Mouse (Mus musculus) limb, embryonic 13.5 days (tissue): ENCODE data around the gene Mylk4. TPM values are rescaled to one million over a fixed set of nuclear protein-coding genes. Genes with fewer than 3 reads are reported as not detected.

Experiments used
- ATAC-seq: fragments of 200-750 bp; cut with Nextera tagmentation; 2 replicates; pipeline ENCODE4 v1.8.0; 2017; ENCODE audit warnings: low read depth, moderate number of reproducible peaks, moderate TSS enrichment; ENCODE audit not compliant: low FRiP score
- H3K27ac ChIP-seq: fragments of 300-500 bp; sonication (generic); 2 replicates; pipeline ENCODE4 v1.5.1; 2015; ENCODE audit warnings: inconsistent platforms, mild to moderate bottlenecking, moderate library complexity
- H3K27me3 ChIP-seq: fragments of 300-500 bp; sonication (generic); 2 replicates; pipeline ENCODE4 v1.6.1; 2015; ENCODE audit warnings: mild to moderate bottlenecking, inconsistent platforms
- H3K36me3 ChIP-seq: fragments of 300-500 bp; sonication (generic); 2 replicates; pipeline ENCODE4 v1.6.1; 2015; ENCODE audit warnings: inconsistent platforms, mild to moderate bottlenecking, moderate library complexity
- H3K4me1 ChIP-seq: fragments of 300-500 bp; sonication (generic); 2 replicates; pipeline ENCODE4 v1.6.1; 2015; ENCODE audit warnings: inconsistent platforms
- H3K4me2 ChIP-seq: fragments of 300-500 bp; sonication (generic); replicated peaks from 2 replicates; pipeline ENCODE4 v1.6.1; 2015; ENCODE audit warnings: inconsistent platforms, mild to moderate bottlenecking, moderate library complexity
- H3K4me3 ChIP-seq: fragments of 300-500 bp; sonication (generic); 2 replicates; pipeline ENCODE4 v1.5.1; 2015; ENCODE audit warnings: moderate library complexity, mild to moderate bottlenecking, inconsistent platforms
- H3K9ac ChIP-seq: fragments of 300-500 bp; sonication (generic); 2 replicates; pipeline ENCODE4 v1.6.1; 2015; ENCODE audit warnings: mild to moderate bottlenecking, inconsistent platforms
- H3K9me3 ChIP-seq: fragments of 300-500 bp; sonication (generic); 2 replicates; pipeline ENCODE4 v1.6.1; 2016; ENCODE audit warnings: inconsistent platforms
- WGBS: fragments of 180-500 bp; shearing (Covaris S2); methylation state at CpG from one replicate; pipeline ENCODE4 v1.1.7; 2015; 5-methylcytosine and 5-hydroxymethylcytosine counted together
- polyA plus RNA-seq: library from polyadenylated mRNA; unstranded; fragments of >200 nt; fragmentation: Nextera tagmentation; extraction: Ambion mirVana; gene quantifications from 2 replicates; pipeline ENCODE4 v1.2.1, GENCODE M21; 2015

The Mylk4 gene
- polyA plus RNA-seq, 1 experiment from 2014 or later = 4.7 TPM

GRCm38 (mm10) chr13:32819241-32819640 is 35.5 kb upstream of the Mylk4 start:
- no peak overlapping the region for H3K9ac ChIP-seq
- H3K4me1 ChIP-seq = no peaks in the 10 kb centered on the region
- H3K36me3 ChIP-seq = peaks cover 77% of the 10 kb centered on the region
- no peak for ATAC-seq
- no peak overlapping the region for H3K27ac ChIP-seq
- H3K9me3 ChIP-seq = no peaks in the 10 kb centered on the region
- H3K27me3 ChIP-seq = no peaks in the 10 kb centered on the region
- no peak overlapping the region for H3K4me3 ChIP-seq
- H3K4me2 ChIP-seq = no peak overlapping the region
- WGBS = 93% methylated on average over 3 of the region's 3 CpGs

- Histone ChIP-seq H3K9me3 (no peaks in the 10 kb centered on the region), H3K9ac (no peak overlapping the region), H3K27me3 (no peaks in the 10 kb centered on the region), H3K4me1 (peaks cover 25% of the 10 kb centered on the region), H3K36me3 (peaks cover 54% of the 10 kb centered on the region), H3K4me3 (no peak overlapping the region), H3K4me2 (no peak overlapping the region), H3K27ac (no peak overlapping the region)
- ATAC-seq = no peak
- 90% methylated on average over 3 of the region's 3 CpGs for WGBS
Observed at GRCm38 (mm10) chr13:32807624-32808023, 23.9 kb upstream of the Mylk4 start.

- no peaks in the 10 kb centered on the region for H3K9me3 ChIP-seq
- 84% methylated on average over 7 of the region's 7 CpGs for WGBS
- no peaks in the 10 kb centered on the region for H3K27me3 ChIP-seq
- no peak overlapping the region for H3K4me2 ChIP-seq
- ATAC-seq = no peak
- H3K9ac ChIP-seq = no peak overlapping the region
- H3K36me3 ChIP-seq = peaks cover 50% of the 10 kb centered on the region
- H3K4me1 ChIP-seq = peaks cover 25% of the 10 kb centered on the region
- H3K27ac ChIP-seq = no peak overlapping the region
- H3K4me3 ChIP-seq = no peak overlapping the region
Observed at GRCm38 (mm10) chr13:32806820-32807219, 23.1 kb upstream of the Mylk4 start.

- ATAC-seq = no peak
- peaks cover 25% of the 10 kb centered on the region for H3K4me1 ChIP-seq
- H3K4me3 ChIP-seq = peak overlapping the region; percentile 92
- 0 out of 2 replicates have a peak overlapping the region, but pooled peaks have one; percentile 84 for H3K9ac ChIP-seq
- peaks cover 31% of the 10 kb centered on the region for H3K36me3 ChIP-seq
- WGBS = 63% methylated on average over 4 of the region's 4 CpGs
- H3K9me3 ChIP-seq = no peaks in the 10 kb centered on the region
- peak overlapping the region; percentile 73 for H3K4me2 ChIP-seq
- no peak overlapping the region for H3K27ac ChIP-seq
- H3K27me3 ChIP-seq = no peaks in the 10 kb centered on the region
Observed at GRCm38 (mm10) chr13:32803701-32804345, 20.1 kb upstream of the Mylk4 start.

DNA sequence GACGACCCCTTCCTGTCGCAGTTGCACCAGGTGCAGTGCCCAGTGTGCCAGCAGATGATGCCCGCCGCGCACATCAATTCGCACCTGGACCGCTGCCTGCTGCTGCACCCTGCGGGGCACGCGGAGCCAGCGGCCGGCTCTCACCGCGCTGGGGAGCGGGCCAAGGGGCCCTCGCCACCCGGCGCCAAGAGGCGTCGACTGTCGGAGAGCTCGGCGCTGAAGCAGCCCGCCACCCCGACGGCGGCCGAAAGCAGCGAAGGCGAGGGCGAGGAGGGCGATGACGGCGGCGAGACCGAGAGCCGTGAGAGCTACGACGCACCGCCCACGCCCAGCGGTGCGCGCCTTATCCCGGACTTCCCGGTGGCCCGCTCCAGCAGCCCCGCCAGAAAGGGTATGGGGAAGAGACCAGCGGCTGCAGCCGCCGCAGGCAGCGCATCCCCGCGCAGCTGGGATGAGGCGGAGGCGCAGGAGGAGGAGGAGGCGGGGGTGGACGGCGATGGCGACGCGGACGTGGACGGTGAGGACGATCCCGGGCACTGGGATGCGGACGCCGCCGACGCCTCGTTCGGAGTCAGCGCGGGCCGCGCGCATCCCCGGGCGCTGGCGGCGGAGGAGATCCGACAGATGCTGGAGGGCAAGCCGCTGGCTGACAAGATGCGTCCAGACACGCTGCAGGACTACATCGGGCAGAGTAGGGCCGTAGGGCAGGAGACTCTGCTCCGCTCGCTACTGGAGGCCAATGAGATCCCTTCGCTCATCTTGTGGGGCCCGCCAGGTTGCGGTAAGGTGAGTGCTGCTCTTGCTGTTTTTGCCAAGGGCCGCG is 18.7 kb upstream of the Mylk4 start, which contains the start of gene D930007J09Rik:
TSS of gene D930007J09Rik (minus strand) at position 591 of the 823 bp plus-strand sequence.
- WGBS = under 1% methylated on average over 95 of the region's 95 CpGs
- Histone ChIP-seq H3K27ac (peak within 1 kb of the TSS; percentile 73), H3K36me3 (peaks cover 19% of the 10 kb centered on the region), H3K4me1 (peaks cover 28% of the 10 kb centered on the region), H3K27me3 (no peaks in the 10 kb centered on the region), H3K9me3 (no peaks in the 10 kb centered on the region), H3K4me2 (peak within 1 kb of the TSS; percentile 73), H3K9ac (peak within 1 kb of the TSS; percentile 84), H3K4me3 (peak within 1 kb of the TSS; percentile 92)
- peak; percentile 29 for ATAC-seq

GRCm38 (mm10) chr13:32801693-32802221 is 18.0 kb upstream of the Mylk4 start, which contains the start of gene Wrnip1:
Gene Wrnip1, plus strand, starts transcription at chr13:32802038.
- Histone ChIP-seq H3K27ac (peak within 1 kb of the TSS; percentile 73), H3K9me3 (no peaks in the 10 kb centered on the region), H3K4me2 (peak within 1 kb of the TSS; percentile 73), H3K4me3 (peak within 1 kb of the TSS; percentile 92), H3K9ac (peak within 1 kb of the TSS; percentile 84), H3K27me3 (no peaks in the 10 kb centered on the region), H3K36me3 (peaks cover 14% of the 10 kb centered on the region), H3K4me1 (peaks cover 34% of the 10 kb centered on the region)
- WGBS = under 1% methylated on average over 51 of the region's 51 CpGs
- peak; percentile 96 for ATAC-seq

DNA sequence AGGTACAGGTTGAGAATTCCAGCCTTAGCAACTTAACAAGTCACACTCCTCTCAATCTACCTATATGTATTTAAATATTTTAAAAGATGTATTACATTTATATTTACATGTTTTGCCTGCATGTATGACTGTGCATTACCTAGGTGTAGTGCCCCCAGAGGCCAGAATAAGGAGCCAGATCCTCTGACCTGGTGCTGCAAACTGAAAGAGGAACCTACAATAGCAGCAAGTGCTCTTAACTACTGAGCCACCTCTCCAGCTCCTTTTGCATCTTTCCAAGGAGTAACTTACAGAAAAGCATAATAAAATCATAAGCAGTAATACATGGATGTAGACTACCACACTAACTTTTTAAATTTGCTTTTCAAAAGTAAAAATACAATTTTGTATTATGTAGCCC is 17.1 kb upstream of the Mylk4 start:
- no peaks in the 10 kb centered on the region for H3K9me3 ChIP-seq
- peak overlapping the region; percentile 73 for H3K4me2 ChIP-seq
- H3K27me3 ChIP-seq = no peaks in the 10 kb centered on the region
- peak overlapping the region; percentile 45; the same call in 1 of the 2 replicates for H3K9ac ChIP-seq
- peaks cover 6% of the 10 kb centered on the region; the same call in 1 of the 2 replicates for H3K36me3 ChIP-seq
- H3K27ac ChIP-seq = no peak overlapping the region
- peaks cover 38% of the 10 kb centered on the region for H3K4me1 ChIP-seq
- ATAC-seq = no peak
- H3K4me3 ChIP-seq = peak overlapping the region; percentile 92

DNA sequence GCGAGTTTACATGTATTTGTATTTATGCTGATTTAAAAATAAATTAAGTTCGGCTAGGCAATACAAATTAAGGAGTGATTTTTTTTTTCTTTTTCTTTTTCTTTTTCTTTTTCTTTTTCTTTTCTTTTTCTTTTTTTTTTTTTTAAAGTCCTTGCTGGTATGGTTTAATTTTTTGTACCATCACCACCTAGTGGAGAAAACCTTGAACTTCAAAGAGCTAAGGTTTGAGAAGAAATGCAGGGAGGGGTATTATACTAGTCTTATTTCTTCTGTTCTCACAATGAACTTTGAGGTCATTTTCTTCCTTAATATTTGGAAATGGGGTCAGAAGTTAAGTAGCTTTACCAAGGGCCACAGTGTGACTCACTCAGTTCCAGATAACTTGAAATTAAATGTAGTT is 15.4 kb upstream of the Mylk4 start:
- Histone ChIP-seq H3K4me1 (peaks cover 27% of the 10 kb centered on the region), H3K4me3 (no peak overlapping the region), H3K27me3 (no peaks in the 10 kb centered on the region), H3K27ac (no peak overlapping the region), H3K4me2 (no peak overlapping the region), H3K36me3 (no peaks in the 10 kb centered on the region), H3K9ac (no peak overlapping the region), H3K9me3 (no peaks in the 10 kb centered on the region)
- WGBS = 61% methylated on average over 2 of the region's 2 CpGs
- ATAC-seq = no peak

GRCm38 (mm10) chr13:32797085-32797484 is 13.3 kb upstream of the Mylk4 start:
- no peak overlapping the region for H3K9ac ChIP-seq
- H3K36me3 ChIP-seq = no peaks in the 10 kb centered on the region
- H3K27me3 ChIP-seq = no peaks in the 10 kb centered on the region
- ATAC-seq = no peak
- peak overlapping the region; percentile 79 for H3K27ac ChIP-seq
- 38% methylated on average over 1 of the region's 1 CpGs for WGBS
- H3K9me3 ChIP-seq = no peaks in the 10 kb centered on the region
- no peak overlapping the region for H3K4me2 ChIP-seq
- no peak overlapping the region for H3K4me3 ChIP-seq
- H3K4me1 ChIP-seq = peaks cover 13% of the 10 kb centered on the region

GRCm38 (mm10) chr13:32795166-32795565 is 11.4 kb upstream of the Mylk4 start:
- no peaks in the 10 kb centered on the region for H3K27me3 ChIP-seq
- H3K27ac ChIP-seq = peak overlapping the region; percentile 28; the same call in 1 of the 2 replicates
- peaks cover 13% of the 10 kb centered on the region for H3K4me1 ChIP-seq
- no peak overlapping the region for H3K9ac ChIP-seq
- H3K4me2 ChIP-seq = no peak overlapping the region
- H3K9me3 ChIP-seq = no peaks in the 10 kb centered on the region
- no peaks in the 10 kb centered on the region for H3K36me3 ChIP-seq
- 92% methylated on average over 5 of the region's 5 CpGs for WGBS
- no peak for ATAC-seq
- H3K4me3 ChIP-seq = no peak overlapping the region

- WGBS = 64% methylated on average over 2 of the region's 2 CpGs
- no peaks in the 10 kb centered on the region for H3K27me3 ChIP-seq
- no peaks in the 10 kb centered on the region for H3K36me3 ChIP-seq
- H3K9ac ChIP-seq = no peak overlapping the region
- peaks cover 13% of the 10 kb centered on the region for H3K4me1 ChIP-seq
- no peak overlapping the region for H3K4me2 ChIP-seq
- no peak overlapping the region for H3K27ac ChIP-seq
- H3K9me3 ChIP-seq = no peaks in the 10 kb centered on the region
- H3K4me3 ChIP-seq = no peak overlapping the region
- ATAC-seq = no peak
Observed at GRCm38 (mm10) chr13:32794619-32795018, 10.9 kb upstream of the Mylk4 start.

- Histone ChIP-seq H3K36me3 (no peaks in the 10 kb centered on the region), H3K9me3 (no peaks in the 10 kb centered on the region), H3K27me3 (0 out of 2 replicates have a peak, but pooled peaks cover 2% of the 10 kb centered on the region), H3K27ac (no peak overlapping the region), H3K4me3 (no peak overlapping the region), H3K9ac (no peak overlapping the region), H3K4me1 (no peaks in the 10 kb centered on the region), H3K4me2 (no peak overlapping the region)
- no peak for ATAC-seq
- WGBS = 74% methylated on average over 4 of the region's 4 CpGs
Observed at GRCm38 (mm10) chr13:32789781-32790180, 6.0 kb upstream of the Mylk4 start.
